Mouse (Mus musculus) limb, embryonic 12.5 days (tissue): ENCODE data around the gene Tspear. TPM values are rescaled to one million over a fixed set of nuclear protein-coding genes. Genes with fewer than 3 reads are reported as not detected.
A peak's percentile ranks its signal among the peaks of the same experiment; 100 is the strongest.

Experiments
- ATAC-seq: fragments of 200-750 bp; cut with Nextera tagmentation; 2 replicates; pipeline ENCODE4 v1.8.0; 2017; ENCODE audit warnings: low read depth, moderate TSS enrichment; ENCODE audit not compliant: insufficient number of reproducible peaks, insufficient read depth, low FRiP score, low TSS enrichment
- H3K27ac ChIP-seq: fragments of 300-500 bp; sonication (generic); 2 replicates; pipeline ENCODE4 v1.5.1; 2016; ENCODE audit warnings: mild to moderate bottlenecking, moderate library complexity
- H3K27me3 ChIP-seq: fragments of 300-500 bp; sonication (generic); 2 replicates; pipeline ENCODE4 v1.6.1; 2016; ENCODE audit warnings: mild to moderate bottlenecking, moderate library complexity
- H3K36me3 ChIP-seq: fragments of 300-500 bp; sonication (generic); 2 replicates; pipeline ENCODE4 v1.6.1; 2016; ENCODE audit warnings: mild to moderate bottlenecking, moderate library complexity
- H3K4me1 ChIP-seq: fragments of 300-500 bp; sonication (generic); replicated peaks from 2 replicates; pipeline ENCODE4 v1.6.1; 2016
- H3K4me2 ChIP-seq: fragments of 300-500 bp; sonication (generic); 2 replicates; pipeline ENCODE4 v1.6.1; 2016; ENCODE audit warnings: mild to moderate bottlenecking, moderate library complexity
- H3K4me3 ChIP-seq: fragments of 300-500 bp; sonication (generic); replicated peaks from 2 replicates; pipeline ENCODE4 v1.5.1; 2016; ENCODE audit warnings: mild to moderate bottlenecking
- H3K9ac ChIP-seq: fragments of 300-500 bp; sonication (generic); replicated peaks from 2 replicates; pipeline ENCODE4 v1.6.1; 2016; ENCODE audit warnings: mild to moderate bottlenecking, moderate library complexity
- H3K9me3 ChIP-seq: fragments of 300-500 bp; sonication (generic); 2 replicates; pipeline ENCODE4 v1.6.1; 2016; ENCODE audit warnings: mild to moderate bottlenecking, moderate library complexity
- WGBS: fragments of 180-500 bp; shearing (Covaris S2); methylation state at CpG from one replicate; pipeline ENCODE4 v1.1.7; 2016; 5-methylcytosine and 5-hydroxymethylcytosine counted together
- polyA plus RNA-seq: library from polyadenylated mRNA; unstranded; fragments of >200 nt; fragmentation: Nextera tagmentation; extraction: Ambion mirVana; gene quantifications from 2 replicates; pipeline ENCODE4 v1.2.1, GENCODE M21; 2016

Gene Tspear
- polyA plus RNA-seq, 1 experiment from 2014 or later: 0.50 TPM

DNA sequence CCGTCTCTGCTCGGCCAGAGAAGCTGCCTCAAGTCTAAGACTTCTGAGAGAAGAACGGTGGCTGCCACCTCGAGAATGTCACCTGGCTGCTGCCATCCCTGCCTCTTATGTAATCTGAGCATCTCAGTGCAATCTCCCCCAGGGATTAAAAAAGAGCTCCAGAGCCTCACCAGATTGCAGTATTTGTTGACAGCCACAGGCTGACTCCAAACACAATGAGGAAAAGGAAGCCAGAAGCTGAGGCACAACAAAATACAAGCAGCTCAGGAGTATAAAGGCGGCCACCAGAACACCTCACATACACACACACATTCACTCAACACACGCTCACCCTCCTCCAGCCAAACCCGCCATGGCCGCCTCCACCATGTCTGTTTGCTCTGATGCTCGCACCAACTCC, 149.3 kb downstream of the Tspear start, which contains the start of gene Krtap10-10:
Krtap10-10 (plus strand) TSS at position 301 of the 400 bp plus-strand sequence.
- H3K4me1 ChIP-seq: no peaks in the 10 kb centered on the region
- no peak within 1 kb of the TSS for H3K27ac ChIP-seq
- H3K9me3 ChIP-seq: 0 out of 2 replicates have a peak, but pooled peaks cover 4% of the 10 kb centered on the region
- H3K4me3 ChIP-seq: no peak within 1 kb of the TSS
- H3K36me3 ChIP-seq: no peaks in the 10 kb centered on the region
- H3K4me2 ChIP-seq: no peak within 1 kb of the TSS
- H3K9ac ChIP-seq: no peak within 1 kb of the TSS
- ATAC-seq: no peak
- H3K27me3 ChIP-seq: no peaks in the 10 kb centered on the region
- 80% methylated on average over 8 of the region's 9 CpGs for WGBS

DNA sequence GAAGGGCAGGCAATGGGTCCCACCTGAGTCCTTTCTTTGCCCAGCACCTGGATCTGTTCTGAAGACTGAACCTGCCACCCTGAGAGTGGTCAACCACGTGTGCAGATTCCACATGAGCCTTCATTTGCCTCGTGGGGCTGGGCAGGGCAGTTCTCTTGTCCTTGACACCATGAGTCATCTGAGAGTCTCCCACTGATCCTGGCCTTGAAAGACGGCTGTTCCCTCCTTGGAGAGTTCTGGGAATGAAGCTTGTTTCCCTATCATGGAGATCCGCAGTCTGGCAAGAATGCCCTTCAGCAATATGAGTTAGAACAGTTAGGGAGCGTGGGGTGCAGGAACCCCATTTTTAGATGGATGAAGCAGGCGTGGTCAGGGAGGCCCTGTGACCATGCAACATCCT, 152.6 kb downstream of the Tspear start:
- WGBS: 70% methylated on average over 6 of the region's 6 CpGs
- Histone ChIP-seq H3K9ac (no peak overlapping the region), H3K27me3 (no peaks in the 10 kb centered on the region), H3K27ac (no peak overlapping the region), H3K9me3 (peaks cover 14% of the 10 kb centered on the region), H3K4me3 (no peak overlapping the region), H3K4me2 (no peak overlapping the region), H3K4me1 (no peaks in the 10 kb centered on the region), H3K36me3 (no peaks in the 10 kb centered on the region)
- ATAC-seq: no peak

DNA sequence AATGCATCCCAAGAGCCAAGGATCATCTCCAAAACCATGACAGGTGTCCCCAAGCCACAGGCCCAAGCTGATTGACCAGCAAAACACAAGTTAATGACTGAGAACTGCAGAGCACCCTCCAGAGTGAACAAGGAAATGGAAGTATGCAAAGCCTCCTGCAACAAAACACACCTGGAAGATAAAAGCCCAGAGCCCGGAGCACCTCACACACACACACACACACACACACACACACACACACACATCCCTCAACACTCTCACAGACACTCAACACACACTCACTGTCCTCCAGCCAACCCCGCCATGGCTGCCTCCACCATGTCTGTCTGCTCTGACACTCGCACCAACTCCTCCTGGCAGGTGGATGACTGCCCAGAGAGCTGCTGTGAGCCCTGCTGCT, 160.1 kb downstream of the Tspear start, which contains the start of gene Gm36176:
Gm36176 (plus strand) TSS at position 301 of the 400 bp plus-strand sequence.
- H3K9me3 ChIP-seq: peaks cover 23% of the 10 kb centered on the region
- 79% methylated on average over 3 of the region's 3 CpGs for WGBS
- H3K36me3 ChIP-seq: no peaks in the 10 kb centered on the region
- H3K4me1 ChIP-seq: no peaks in the 10 kb centered on the region
- H3K4me2 ChIP-seq: no peak within 1 kb of the TSS
- H3K9ac ChIP-seq: no peak within 1 kb of the TSS
- H3K27me3 ChIP-seq: peaks cover 3% of the 10 kb centered on the region; the same call in 1 of the 2 replicates
- no peak within 1 kb of the TSS for H3K4me3 ChIP-seq
- ATAC-seq: no peak
- no peak within 1 kb of the TSS for H3K27ac ChIP-seq

DNA sequence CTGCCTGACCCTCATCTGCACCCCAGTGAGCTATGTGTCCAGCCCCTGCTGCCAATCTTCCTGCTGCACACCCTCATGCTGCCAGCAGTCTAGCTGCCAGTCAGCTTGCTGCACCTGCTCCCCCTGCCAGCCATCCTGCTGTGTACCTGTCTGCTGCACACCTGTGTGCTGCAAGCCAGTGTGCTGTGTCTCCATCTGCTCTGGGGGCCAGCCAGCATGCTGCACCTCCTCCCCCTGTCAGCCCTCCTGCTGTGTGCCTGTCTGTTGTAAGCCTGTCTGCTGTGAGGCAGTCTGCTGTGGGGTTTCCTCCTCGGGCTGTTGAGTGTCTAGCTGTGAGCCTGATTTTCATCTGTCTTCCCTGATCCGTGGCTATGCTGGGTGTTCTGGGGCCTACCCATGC, 160.6 kb downstream of the Tspear start:
- Histone ChIP-seq H3K9ac (no peak overlapping the region), H3K4me2 (no peak overlapping the region), H3K4me3 (no peak overlapping the region), H3K9me3 (peaks cover 23% of the 10 kb centered on the region), H3K27me3 (peaks cover 3% of the 10 kb centered on the region; the same call in 1 of the 2 replicates), H3K36me3 (no peaks in the 10 kb centered on the region), H3K4me1 (no peaks in the 10 kb centered on the region), H3K27ac (no peak overlapping the region)
- ATAC-seq: no peak
- 18% methylated on average over 2 of the region's 2 CpGs for WGBS

DNA sequence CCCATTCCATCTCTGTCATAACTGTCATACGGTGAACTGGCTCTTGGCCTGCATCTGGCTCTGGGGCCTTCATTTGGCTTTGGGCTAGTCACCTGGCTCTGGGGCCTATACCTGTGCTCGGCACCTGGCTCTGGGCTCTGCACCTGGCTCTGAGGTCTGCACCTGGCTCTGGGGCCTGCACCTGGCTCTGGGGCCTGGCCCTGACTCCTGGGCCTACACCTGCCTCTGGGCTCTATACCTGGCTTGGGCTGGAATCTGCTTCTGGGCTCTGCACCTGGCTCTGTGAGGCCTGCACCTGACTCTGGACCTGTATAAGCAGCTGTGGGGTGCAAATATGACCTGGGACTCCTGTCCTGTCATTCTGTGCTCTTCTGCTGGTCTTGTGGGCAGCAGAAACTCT, 161.2 kb downstream of the Tspear start:
- Histone ChIP-seq H3K27ac (no peak overlapping the region), H3K27me3 (peaks cover 3% of the 10 kb centered on the region; the same call in 1 of the 2 replicates), H3K36me3 (no peaks in the 10 kb centered on the region), H3K4me3 (no peak overlapping the region), H3K9ac (no peak overlapping the region), H3K9me3 (peaks cover 23% of the 10 kb centered on the region), H3K4me2 (no peak overlapping the region), H3K4me1 (no peaks in the 10 kb centered on the region)
- WGBS: 79% methylated on average over 2 of the region's 2 CpGs
- ATAC-seq: no peak

DNA sequence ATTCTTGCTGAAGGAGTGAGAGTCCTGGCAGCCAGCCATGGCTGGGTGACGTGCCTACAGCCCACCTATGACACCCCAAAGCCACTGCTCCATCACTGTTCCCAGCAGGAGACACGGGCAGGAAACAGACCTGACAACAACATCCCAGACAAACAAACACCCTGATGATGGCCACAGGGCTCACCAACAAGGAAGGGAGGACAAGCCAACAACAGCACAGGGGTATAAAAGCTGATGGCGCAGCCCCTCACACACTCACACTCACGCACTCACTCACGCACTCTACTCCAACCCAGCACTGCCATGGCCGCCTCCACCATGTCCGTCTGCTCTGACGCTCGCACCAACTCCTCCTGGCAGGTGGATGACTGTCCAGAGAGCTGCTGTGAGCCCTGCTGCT, 166.2 kb downstream of the Tspear start, which contains the start of gene Gm10318:
Gm10318 (plus strand) TSS at position 301 of the 400 bp plus-strand sequence.
- 74% methylated on average over 9 of the region's 9 CpGs for WGBS
- Histone ChIP-seq H3K9me3 (peaks cover 6% of the 10 kb centered on the region; the same call in 1 of the 2 replicates), H3K36me3 (no peaks in the 10 kb centered on the region), H3K4me1 (no peaks in the 10 kb centered on the region), H3K27me3 (peaks cover 3% of the 10 kb centered on the region), H3K4me3 (no peak within 1 kb of the TSS), H3K4me2 (no peak within 1 kb of the TSS), H3K9ac (no peak within 1 kb of the TSS), H3K27ac (no peak within 1 kb of the TSS)
- ATAC-seq: no peak

DNA sequence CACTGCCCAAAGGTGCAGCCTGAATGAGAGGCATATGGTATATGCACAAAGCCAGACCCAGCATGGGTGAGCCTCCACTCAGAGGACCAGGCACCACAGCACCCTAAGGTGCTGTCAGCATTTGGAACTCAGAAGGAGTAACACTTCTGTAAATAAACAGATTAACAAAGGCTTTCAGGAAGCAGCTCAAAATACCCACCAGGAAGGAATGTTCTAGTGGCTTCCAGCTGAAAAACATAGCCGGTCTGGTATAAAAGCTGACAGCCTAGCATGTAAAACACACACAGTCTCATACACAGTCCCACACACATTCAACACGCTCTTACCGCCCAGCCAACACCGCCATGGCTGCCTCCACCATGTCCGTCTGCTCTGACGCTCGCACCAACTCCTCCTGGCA, 175.3 kb downstream of the Tspear start, which contains the start of gene Gm3285:
Gm3285 (plus strand) TSS at position 301 of the 400 bp plus-strand sequence.
- ATAC-seq: no peak
- WGBS: 48% methylated on average over 7 of the region's 7 CpGs

DNA sequence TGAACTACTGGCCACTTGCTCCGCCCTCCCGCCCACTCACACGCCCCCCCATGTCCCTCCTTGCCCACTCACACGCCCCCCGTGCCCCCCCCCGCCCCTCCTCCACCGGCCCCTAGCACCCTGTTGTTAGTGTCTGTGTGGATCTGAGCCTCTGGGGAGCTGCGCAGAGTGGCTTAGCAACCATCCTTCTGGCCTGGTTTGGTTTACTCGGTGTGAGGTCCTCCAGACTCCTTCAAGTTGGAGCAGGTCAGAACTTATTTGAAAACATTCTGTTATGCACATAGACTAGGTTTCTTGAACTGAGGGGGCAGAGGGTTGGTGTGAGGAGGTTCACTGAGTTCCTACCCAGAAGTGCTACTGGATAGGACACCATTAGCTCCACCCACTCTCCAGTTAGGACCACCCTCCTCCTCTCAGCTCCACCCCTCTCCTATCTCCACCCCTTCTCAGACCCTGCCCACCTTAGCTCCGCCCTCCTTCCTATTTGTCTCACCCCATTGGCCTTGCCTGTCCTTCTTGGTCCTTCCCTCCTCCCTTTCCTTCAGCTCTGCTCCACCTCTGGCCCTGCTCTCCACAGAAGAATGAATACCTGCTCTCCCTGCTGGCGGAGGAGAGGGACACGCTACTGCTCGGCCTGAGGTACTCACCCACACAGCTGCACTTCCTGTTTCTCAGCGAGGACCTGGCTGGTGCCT, 177.8 kb downstream of the Tspear start:
- H3K27ac ChIP-seq: no peak overlapping the region
- no peaks in the 10 kb centered on the region for H3K36me3 ChIP-seq
- WGBS: 28% methylated on average over 14 of the region's 14 CpGs
- H3K4me2 ChIP-seq: peak overlapping the region; percentile 46
- peak; percentile 60; the same call in 1 of the 2 replicates for ATAC-seq
- no peaks in the 10 kb centered on the region; the same call in 1 of the 2 replicates for H3K27me3 ChIP-seq
- H3K9me3 ChIP-seq: no peaks in the 10 kb centered on the region
- no peaks in the 10 kb centered on the region for H3K4me1 ChIP-seq
- H3K4me3 ChIP-seq: peak overlapping the region; percentile 24
- H3K9ac ChIP-seq: no peak overlapping the region

More for the DNA sequence above, 175.3 kb downstream of the Tspear start, which contains the start of gene Gm3285:
- Histone ChIP-seq H3K36me3 (no peaks in the 10 kb centered on the region), H3K4me1 (no peaks in the 10 kb centered on the region), H3K4me2 (no peak within 1 kb of the TSS), H3K27ac (no peak within 1 kb of the TSS), H3K27me3 (no peaks in the 10 kb centered on the region; the same call in 1 of the 2 replicates), H3K4me3 (no peak within 1 kb of the TSS), H3K9ac (no peak within 1 kb of the TSS), H3K9me3 (no peaks in the 10 kb centered on the region)

DNA sequence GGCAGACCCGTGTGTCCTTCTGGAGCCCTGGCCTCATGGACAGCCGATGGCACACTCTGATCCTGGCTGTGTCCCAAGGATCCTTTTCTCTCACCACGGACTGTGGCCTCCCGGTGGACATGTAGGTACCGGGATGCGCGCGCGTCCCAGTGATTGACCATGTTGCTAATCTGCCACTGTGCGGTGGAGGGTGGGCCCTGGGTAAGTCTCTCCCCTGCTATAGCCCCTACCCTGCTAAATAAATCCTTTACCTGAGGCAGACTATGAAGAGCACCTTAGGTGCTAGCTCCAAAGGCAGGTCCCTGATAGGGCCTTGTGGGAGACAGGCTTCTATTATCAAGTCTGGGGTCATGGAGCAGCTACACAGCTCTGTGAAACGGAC, 178.4 kb downstream of the Tspear start:
- H3K9me3 ChIP-seq: no peaks in the 10 kb centered on the region
- H3K27ac ChIP-seq: no peak overlapping the region
- H3K4me3 ChIP-seq: peak overlapping the region; percentile 24
- H3K27me3 ChIP-seq: no peaks in the 10 kb centered on the region; the same call in 1 of the 2 replicates
- 25% methylated on average over 11 of the region's 11 CpGs for WGBS
- H3K4me2 ChIP-seq: peak overlapping the region; percentile 46
- ATAC-seq: peak; percentile 5; the same call in 1 of the 2 replicates
- H3K4me1 ChIP-seq: no peaks in the 10 kb centered on the region
- H3K9ac ChIP-seq: no peak overlapping the region
- no peaks in the 10 kb centered on the region for H3K36me3 ChIP-seq

DNA sequence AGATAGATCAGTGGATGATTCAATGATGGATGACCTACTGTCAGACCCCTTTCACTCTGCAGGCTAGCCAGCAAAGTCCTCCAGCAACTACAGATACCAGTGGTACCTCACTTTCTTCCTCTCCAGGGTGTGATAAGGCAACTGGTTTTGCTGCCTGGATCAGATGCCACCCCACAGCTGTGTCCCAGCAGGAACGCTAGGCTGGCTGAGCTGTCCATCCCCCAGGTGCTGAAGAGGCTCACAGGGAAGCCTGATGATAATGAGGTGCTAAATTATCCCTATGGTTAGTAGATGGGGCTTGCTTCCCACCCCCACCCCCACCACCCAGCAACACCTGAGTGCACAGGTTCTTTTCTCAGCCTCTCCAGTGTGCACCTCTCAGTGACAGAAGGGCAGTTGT, 181.2 kb downstream of the Tspear start:
- H3K4me1 ChIP-seq: no peaks in the 10 kb centered on the region
- 5% methylated on average over 1 of the region's 1 CpGs for WGBS
- H3K9ac ChIP-seq: no peak overlapping the region
- no peaks in the 10 kb centered on the region for H3K36me3 ChIP-seq
- no peaks in the 10 kb centered on the region for H3K9me3 ChIP-seq
- H3K27ac ChIP-seq: no peak overlapping the region
- no peak for ATAC-seq
- no peak overlapping the region for H3K4me2 ChIP-seq
- H3K27me3 ChIP-seq: no peaks in the 10 kb centered on the region; the same call in 1 of the 2 replicates
- H3K4me3 ChIP-seq: no peak overlapping the region

DNA sequence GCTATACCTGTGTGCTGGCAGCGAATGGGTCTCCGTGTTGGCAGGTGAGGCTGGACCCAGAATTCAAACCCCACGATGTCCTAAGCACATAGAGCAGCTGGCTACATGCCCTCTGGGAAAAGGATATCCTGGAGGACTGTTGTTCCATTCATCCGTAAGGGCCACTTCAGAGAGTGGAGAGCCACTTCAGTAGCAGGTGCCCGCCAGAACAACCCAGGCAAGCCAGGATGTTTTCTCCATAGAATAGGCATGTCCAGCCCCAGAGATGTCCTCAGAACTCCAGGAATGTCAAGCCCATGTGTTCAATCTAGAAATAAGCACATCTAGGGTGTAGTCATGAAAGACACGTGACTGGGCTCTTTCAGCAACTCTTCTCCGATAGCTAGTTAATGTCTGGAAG, 183.3 kb downstream of the Tspear start:
- Histone ChIP-seq H3K27me3 (no peaks in the 10 kb centered on the region; the same call in 1 of the 2 replicates), H3K4me1 (no peaks in the 10 kb centered on the region), H3K9ac (no peak overlapping the region), H3K9me3 (no peaks in the 10 kb centered on the region), H3K4me3 (no peak overlapping the region), H3K36me3 (no peaks in the 10 kb centered on the region), H3K27ac (no peak overlapping the region), H3K4me2 (no peak overlapping the region)
- WGBS: 90% methylated on average over 7 of the region's 7 CpGs
- no peak for ATAC-seq
